Mouse (Mus musculus): ENCODE measurements around the gene Vmn1r13. TPM values are rescaled to one million over a fixed set of nuclear protein-coding genes. Genes with fewer than 3 reads are reported as not detected.

The Vmn1r13 gene
- polyA plus RNA-seq (2015; fragmentation: Nextera tagmentation; extraction: Ambion mirVana): not detected in 2 replicates

GRCm38 (mm10) chr6:57202990-57203389 is at the start of gene Vmn1r13:
Vmn1r13 (plus strand) TSS chr6:57203290.

DNA sequence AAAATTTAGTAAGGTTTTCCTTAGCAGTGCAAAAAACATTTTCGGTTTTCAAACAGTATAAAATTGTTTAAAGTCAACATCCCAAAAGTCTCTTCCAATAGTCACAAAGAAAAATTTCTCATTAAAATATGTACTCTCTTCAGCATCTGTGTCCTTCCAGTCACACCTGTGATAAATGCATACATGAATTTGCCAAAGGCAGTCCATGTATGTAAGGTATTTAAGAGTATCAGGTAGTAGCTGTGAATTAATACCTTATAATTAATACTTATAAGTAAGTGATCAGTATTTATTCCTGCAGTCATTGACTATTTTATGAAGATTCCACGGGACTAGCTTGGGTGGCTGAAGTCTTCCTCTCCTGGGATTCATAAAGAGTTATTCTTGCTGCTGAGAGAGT is 46.5 kb upstream of the Vmn1r13 start, which contains the start of gene Vmn1r12:
TSS of gene Vmn1r12 (plus strand) at position 301 of the 400 bp plus-strand sequence.

DNA sequence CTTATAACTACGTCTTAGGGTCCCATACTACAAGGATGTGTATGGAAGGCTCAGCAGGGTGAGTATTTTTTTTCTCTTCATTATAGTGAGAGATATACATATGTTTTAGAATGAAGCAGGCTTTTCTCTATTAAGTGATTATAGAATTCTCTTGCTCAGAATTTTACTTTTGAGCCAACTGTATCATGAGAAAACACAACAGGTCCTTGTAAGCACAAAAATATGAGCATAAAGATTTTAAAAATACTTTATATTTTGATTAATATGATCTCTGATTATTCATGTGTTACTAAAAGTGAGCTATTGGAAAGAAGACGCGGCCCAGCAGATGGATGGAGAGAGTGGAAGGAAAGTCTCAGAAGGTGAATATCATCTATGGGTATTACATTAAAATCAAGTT is 28.3 kb downstream of the Vmn1r13 start, which contains the start of gene Vmn1r14:
TSS of gene Vmn1r14 (plus strand) at position 301 of the 400 bp plus-strand sequence.

DNA sequence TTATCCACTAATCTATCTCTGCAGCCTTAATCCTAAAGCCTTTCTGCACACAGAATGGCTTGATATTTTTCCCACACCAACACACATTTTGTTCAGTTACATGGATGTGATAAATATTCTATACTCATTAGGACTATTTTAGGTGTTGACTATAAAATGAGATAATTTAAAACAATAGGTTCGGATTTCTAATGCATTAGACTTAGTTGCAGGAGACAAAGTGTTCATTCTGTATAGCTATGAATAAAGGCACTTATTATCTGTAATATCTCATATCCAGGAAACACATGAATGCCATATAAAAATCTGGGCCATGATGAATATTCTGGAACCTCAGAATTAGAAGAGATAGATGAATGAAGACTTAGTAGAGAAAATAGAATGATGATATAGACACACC is 54.6 kb downstream of the Vmn1r13 start, which contains the start of gene Vmn1r15:
TSS of gene Vmn1r15 (plus strand) at position 301 of the 400 bp plus-strand sequence.

Other genes with a start within 250 kb of the Vmn1r13 start
- gene Vmn1r5, start 233.0 kb upstream of the Vmn1r13 start, polyA plus RNA-seq (2015; fragmentation: Nextera tagmentation; extraction: Ambion mirVana): not detected in 2 replicates
- gene Vmn1r6, start 206.0 kb upstream of the Vmn1r13 start, polyA plus RNA-seq (2015; fragmentation: Nextera tagmentation; extraction: Ambion mirVana): not detected in 2 replicates
- gene Vmn1r7, start 178.0 kb upstream of the Vmn1r13 start, polyA plus RNA-seq (2015; fragmentation: Nextera tagmentation; extraction: Ambion mirVana): not detected in 2 replicates
- gene Vmn1r8, start 171.0 kb upstream of the Vmn1r13 start, polyA plus RNA-seq (2015; fragmentation: Nextera tagmentation; extraction: Ambion mirVana): not detected in 2 replicates
- not detected in 2 replicates for gene Vmn1r9, start 136.5 kb upstream of the Vmn1r13 start, polyA plus RNA-seq (2015; fragmentation: Nextera tagmentation; extraction: Ambion mirVana)
- not detected in 2 replicates for gene Vmn1r10, start 93.8 kb upstream of the Vmn1r13 start, polyA plus RNA-seq (2015; fragmentation: Nextera tagmentation; extraction: Ambion mirVana)
- gene Vmn1r11, start 69.8 kb upstream of the Vmn1r13 start, polyA plus RNA-seq (2015; fragmentation: Nextera tagmentation; extraction: Ambion mirVana): not detected in 2 replicates
- not detected in 2 replicates for gene Vmn1r12, start 46.4 kb upstream of the Vmn1r13 start, polyA plus RNA-seq (2015; fragmentation: Nextera tagmentation; extraction: Ambion mirVana)
- not detected in 2 replicates for gene Vmn1r14, start 28.4 kb downstream of the Vmn1r13 start, polyA plus RNA-seq (2015; fragmentation: Nextera tagmentation; extraction: Ambion mirVana)
- not detected in 2 replicates for gene Vmn1r15, start 54.7 kb downstream of the Vmn1r13 start, polyA plus RNA-seq (2015; fragmentation: Nextera tagmentation; extraction: Ambion mirVana)
- not detected in 2 replicates for gene Vmn1r16, start 126.2 kb downstream of the Vmn1r13 start, polyA plus RNA-seq (2015; fragmentation: Nextera tagmentation; extraction: Ambion mirVana)
- gene Vmn1r17, start 160.4 kb downstream of the Vmn1r13 start, polyA plus RNA-seq (2015; fragmentation: Nextera tagmentation; extraction: Ambion mirVana): not detected in 2 replicates
- not detected in 2 replicates for gene Vmn1r18, start 192.5 kb downstream of the Vmn1r13 start, polyA plus RNA-seq (2015; fragmentation: Nextera tagmentation; extraction: Ambion mirVana)
- not detected in 2 replicates for gene Vmn1r19, start 200.5 kb downstream of the Vmn1r13 start, polyA plus RNA-seq (2015; fragmentation: Nextera tagmentation; extraction: Ambion mirVana)
- gene Vmn1r20, start 225.6 kb downstream of the Vmn1r13 start, polyA plus RNA-seq (2015; fragmentation: Nextera tagmentation; extraction: Ambion mirVana): not detected in 2 replicates

Data from skeletal muscle tissue, postnatal 0 days (tissue).